Mouse (Mus musculus): ENCODE measurements around the gene AI464131.
"Not testable (repeated sequence)": the region's sequence is repeated elsewhere in the genome, so short reads cannot be mapped to it uniquely, and the experiment has no call there.

AI464131 gene

DNA sequence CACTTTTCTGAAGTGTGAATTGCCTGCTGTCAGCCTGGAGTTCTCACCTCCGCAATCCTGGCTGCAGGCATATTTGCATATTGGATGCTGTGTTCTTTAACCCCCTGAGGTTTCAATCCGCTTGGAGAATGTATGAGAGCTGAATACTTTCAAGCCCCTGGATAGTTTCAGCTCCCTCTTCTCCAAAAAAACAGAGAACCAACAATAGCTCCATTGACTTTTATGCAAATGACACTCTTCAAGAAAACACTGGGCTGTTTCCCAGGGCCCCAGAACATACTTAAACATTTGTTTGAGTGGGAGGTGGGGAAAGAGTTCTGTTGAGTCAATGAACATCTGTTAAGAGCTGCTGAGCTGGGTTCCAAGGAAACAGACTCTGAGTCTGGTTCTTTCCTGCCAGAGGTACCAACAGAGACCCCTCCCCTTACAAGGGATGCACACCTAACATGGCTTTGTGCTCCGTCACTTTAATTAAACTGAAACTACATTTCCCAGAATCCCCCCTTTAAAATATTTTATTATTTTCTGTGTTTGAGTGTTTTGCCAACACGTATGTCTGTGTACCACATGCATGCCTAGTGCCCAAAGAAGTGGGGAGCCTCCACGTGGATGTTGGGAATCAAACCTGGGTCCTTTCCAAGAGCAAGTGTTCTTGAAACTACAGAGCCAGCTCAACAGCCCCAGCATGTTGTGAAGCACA lies 32.0 kb downstream of the AI464131 start:
- DNase-seq (ENCODE audit: extremely low read depth, low read depth, low spot score): no peak

DNA sequence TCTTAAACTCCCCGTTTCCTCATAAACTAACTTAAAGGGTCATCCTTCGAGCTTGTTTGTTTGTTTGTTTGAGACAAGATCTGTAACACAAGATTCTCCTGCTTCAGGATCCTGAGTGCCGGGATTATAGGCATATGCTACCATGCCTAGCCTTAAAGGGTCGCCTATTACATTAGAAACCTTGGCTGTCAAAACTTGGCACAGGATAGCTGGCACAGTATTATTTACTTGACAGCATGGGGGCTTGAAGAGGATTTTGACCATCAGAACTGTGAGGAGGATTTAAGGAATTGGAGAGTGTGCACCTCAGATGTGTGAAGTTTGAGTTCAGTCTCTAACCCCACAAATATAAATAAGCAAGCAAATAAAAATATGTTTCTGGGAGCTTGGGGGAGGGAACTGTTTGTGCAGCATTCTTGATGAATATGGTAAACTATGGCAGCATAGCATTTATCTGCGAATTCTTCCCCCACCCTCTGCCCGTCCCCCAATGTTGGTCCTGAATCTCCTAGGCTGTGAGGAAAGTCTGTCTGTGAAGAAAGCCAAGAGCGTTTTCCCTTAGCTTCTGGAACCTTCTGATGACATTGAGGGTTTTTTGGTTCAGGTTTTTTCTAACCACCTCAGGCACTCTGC lies 32.7 kb downstream of the AI464131 start:
- no peak for DNase-seq (ENCODE audit: extremely low read depth, low read depth, low spot score)

DNA sequence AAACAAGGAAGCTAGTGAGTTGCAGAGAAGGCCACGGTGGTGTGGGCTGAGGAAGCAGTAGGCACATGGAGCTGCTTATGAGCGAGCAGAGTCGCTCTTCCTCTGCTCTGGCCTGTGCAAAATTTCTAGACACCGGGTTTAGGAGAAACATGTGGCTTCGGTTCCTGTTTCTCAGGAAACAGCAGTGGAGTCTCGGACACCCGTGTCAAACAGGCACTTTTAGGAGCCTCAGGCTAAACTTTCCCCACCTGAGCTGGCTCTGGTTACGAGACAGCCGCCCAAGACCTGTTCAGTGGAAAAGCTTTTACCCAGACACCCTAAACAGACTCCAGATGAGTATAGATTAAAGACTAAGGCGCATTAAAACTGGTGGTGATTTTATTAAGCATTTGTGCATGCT lies 33.7 kb downstream of the AI464131 start:
- no peak for DNase-seq (ENCODE audit: extremely low read depth, low read depth, low spot score)

DNA sequence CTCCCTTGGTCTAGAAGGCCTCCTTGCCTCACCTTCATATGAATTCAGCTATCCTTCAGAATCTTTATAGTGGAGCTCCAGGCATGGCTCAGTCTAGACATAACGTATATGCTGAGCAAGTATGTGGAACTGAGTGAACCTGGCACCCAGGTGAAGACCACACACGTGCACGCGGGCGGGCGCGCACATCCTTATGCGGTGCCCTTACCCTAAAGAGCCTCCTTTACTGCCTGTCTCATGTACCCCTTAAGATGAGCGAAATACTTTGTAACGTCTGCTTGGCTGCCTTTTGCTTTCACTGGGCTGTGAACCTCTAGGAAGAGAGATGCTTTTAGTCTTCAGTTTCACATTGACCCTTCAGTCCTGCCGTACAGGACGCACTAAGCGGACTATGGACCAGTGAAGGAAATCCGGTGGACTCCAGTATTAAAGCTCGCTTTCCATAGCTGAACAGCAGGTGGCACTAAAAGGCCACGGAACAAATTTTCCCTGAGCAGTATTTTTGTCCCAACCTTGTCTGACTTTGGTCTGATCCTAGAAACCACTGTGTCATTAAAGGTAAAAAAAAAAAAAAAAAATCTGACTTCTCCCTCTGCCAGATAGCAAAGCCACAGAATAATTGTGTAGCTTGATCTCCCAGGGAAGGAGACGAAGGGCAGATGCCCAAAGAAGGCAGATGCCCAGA lies 34.3 kb downstream of the AI464131 start:
- DNase-seq (ENCODE audit: extremely low read depth, low read depth, low spot score): no peak

DNA sequence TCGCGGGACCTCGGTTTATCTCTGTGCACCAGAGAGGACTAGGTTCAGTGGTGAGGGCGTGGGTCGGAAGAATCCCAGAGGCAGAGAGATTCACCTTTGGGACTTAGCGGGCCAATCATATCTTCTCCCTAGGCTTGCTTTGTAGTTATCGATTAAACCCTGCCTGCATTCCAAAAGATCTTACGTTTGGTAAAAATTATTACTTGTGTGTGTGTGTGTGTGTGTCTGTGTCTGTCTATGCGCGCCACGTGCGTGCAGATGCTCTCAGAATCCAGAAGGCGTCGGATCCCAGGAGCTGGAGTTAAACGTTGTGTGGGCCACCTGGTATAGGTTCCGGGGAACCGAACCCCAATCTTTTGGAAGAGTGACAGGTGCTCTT lies 37.6 kb downstream of the AI464131 start:
- no peak for DNase-seq (ENCODE audit: extremely low read depth, low read depth, low spot score)

DNA sequence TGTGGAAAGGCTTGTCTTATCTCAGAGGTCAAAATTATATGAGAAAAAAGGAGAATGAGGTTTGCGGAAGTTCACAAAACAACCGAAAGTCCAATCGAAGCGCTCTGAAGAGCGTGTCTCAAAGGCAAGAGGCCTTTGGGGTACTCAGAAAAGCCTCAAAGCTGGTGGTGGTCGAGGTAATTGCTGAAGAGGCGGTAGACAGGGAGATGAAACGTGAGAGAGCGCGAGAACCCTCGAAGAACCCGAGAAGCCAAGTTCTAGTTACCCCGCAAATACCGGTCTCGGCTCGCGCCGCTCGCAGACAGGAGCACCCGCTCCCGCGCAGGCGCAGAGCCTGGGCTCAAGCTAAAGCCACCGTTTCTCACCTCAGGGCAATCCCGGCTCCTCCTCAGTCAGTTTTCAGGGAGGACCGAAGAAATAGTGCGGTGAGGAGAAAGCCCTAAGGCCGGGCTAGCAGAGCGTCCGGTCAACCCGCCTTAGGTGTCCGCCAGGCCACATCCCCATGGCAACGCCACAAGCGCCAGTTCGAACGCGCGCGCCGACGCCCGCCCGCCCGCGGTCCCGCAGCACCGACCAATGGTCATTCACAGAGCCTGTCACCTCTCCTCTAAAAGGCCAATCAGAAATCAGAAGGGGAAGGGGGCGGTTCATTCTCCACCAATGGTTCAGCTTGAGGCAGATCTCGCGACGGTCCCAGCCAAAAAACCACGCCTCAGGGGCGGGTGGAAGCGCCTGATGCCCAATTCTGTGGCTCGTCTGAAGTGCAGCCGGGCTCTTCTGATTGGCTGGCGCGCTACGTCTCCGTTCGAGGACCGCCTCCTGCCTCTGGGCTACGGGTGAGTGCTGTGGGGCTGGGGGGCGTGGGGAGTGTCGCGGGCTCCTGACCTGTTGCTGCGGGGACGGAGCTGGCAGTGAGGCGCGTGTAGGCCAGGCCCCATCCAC lies 38.3 kb downstream of the AI464131 start, which contains the start of the genes Kif24 and Nudt2:
Gene Kif24 (minus strand): TSS at position 543 of the 942 bp plus-strand sequence.
Gene Nudt2 (plus strand): TSS at position 807 of the 942 bp plus-strand sequence.
- peak; percentile 90 for DNase-seq (ENCODE audit: extremely low read depth, low read depth, low spot score)

DNA sequence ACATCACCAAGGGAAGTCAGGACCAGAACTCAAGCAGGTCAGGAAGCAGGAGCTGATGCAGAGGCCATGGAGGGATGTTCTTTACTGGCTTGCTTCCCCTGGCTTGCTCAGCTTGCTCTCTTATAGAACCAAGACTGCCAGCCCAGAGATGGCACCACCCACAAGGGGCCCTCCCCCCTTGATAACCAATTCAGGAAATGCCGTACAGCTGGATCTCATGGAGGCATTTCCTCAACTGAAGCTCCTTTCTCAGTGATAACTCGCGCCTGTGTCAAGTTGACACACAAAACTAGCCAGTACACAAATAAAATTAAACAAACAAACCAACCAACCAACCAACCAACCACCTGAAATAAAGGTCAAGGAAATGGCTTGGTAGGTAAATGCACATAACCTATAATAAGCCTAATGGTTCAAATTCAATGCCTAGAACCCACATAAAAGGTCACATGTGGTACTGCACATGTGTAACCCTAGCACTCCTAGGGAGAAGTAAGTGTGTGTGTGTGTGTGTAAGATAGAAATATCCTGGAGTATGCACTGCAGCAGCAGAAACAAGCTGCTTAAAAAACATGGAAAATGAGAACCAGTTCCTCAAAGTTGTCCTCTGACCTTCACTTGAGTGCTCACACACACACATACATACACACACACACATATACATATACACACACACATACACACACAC lies 39.7 kb downstream of the AI464131 start:
- not testable (repeated sequence) for DNase-seq (ENCODE audit: extremely low read depth, low read depth, low spot score)

DNA sequence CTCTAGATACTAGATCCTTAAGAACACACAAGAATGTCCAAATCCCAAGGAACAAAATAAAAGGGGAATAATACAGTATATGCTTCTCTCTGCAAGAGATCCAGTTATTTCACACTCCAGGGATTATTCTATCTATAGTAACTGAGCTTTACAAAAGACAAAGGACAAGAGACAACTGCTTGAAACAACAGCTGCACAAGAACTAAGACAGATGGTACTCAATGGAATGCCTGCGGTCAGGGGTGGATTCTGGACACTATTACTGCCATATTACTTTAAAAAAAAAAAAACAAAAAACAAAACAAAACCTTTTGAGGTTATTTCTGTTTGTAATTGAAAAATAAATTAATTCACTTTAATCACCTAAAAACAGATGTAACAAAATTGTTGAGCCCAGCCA lies 42.2 kb downstream of the AI464131 start:
- no peak for DNase-seq (ENCODE audit: extremely low read depth, low read depth, low spot score)

DNA sequence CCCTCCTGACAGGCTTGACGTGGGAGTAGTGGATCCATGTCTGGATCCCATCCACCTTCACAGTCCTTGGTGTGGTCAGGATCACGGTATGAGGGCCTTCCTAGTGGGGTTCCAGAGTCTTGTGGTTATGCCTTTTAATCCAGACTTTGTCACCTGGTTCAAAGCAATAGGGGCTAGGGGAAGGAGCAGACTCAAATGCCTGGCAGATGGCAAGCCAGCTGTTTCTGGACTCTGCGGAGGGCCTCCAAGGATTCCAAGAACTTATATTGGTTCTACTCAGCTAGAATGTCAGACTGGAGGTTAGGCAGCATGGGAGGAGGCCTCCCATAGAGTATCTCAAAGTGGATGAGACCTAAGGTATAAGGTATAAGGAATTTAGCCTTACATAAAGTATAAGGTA lies 55.3 kb downstream of the AI464131 start:
- DNase-seq (ENCODE audit: extremely low read depth, low read depth, low spot score): no peak
